Mouse (Mus musculus): ENCODE data around the gene 4933402D24Rik.

4933402D24Rik gene

DNA sequence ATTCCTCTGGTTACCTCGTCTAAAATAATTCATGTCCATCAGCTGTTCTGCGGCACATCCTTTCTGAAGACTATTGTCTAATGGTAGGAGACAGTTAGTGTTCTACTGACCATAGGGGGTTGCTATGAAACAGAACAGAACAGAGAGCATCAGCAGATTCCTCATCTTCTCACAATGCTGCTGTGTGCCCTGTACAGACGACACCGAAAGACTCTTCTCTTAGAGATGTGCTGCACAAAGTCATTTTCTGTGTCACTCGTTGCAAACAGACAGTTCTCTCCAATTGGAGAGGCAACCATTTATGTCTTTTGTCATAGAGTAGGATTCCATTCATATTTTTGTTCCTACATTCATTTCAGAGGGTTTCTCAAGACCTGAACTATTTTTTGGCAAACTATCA lies at the start of gene 4933402D24Rik:
4933402D24Rik (minus strand) TSS at position 101 of the 400 bp plus-strand sequence.
- DNase-seq, result no peak

DNA sequence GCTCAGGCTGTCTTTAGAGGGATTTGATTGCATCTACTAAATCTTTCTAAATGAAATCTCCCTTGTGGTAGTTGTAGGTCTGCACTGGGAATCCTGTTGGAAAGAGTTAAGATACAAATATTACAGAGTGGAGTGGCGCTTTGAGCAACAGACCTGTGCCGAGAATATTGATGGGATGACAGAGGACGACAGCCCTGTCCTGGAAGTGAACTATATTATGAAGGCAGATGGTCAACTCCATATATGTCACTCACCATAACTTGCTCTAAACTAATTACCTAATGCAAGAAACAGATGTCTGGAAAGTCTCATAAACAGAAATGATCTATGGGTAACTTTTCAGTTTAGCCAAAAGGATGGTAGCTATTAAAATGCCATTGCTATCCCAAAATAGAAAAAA lies 39.5 kb upstream of the 4933402D24Rik start:
- DNase-seq, result no peak

DNA sequence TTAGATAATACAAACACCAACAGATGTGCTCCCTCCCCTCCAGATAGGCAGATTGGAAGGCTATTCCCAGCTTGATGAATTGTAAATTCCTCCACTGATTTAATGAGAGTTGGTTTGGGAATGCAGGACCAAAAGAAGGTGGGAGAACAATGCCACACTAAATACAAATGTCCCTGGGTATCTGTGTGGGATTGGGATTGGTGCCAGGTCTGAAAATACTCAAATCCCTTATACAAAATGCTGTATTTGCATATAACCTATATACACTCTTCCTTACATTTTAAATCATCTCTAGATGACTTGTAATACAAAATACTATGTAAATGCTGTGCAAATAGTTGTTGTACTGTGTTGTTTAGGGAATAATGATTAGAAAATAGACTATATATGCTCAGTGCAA lies 36.0 kb upstream of the 4933402D24Rik start:
- DNase-seq, result no peak

DNA sequence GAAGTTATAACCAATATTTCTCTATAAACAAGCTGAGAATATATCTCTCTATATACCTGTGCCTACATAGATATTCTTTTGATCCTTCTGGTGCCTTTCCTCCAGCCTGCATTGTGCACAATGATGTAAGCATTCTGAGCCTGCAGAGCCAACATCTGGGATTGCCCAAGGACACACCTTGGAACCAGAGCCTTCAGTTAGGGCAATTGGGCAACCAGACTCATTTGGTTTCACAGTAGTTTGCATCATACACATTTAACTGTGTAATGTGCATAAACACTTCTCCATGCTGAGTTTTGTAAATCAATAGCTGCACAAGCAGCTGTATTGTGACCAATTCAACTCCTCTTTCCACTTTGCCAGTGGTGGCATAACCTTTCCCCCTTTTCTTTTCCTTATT lies 25.3 kb upstream of the 4933402D24Rik start:
- no peak for DNase-seq

DNA sequence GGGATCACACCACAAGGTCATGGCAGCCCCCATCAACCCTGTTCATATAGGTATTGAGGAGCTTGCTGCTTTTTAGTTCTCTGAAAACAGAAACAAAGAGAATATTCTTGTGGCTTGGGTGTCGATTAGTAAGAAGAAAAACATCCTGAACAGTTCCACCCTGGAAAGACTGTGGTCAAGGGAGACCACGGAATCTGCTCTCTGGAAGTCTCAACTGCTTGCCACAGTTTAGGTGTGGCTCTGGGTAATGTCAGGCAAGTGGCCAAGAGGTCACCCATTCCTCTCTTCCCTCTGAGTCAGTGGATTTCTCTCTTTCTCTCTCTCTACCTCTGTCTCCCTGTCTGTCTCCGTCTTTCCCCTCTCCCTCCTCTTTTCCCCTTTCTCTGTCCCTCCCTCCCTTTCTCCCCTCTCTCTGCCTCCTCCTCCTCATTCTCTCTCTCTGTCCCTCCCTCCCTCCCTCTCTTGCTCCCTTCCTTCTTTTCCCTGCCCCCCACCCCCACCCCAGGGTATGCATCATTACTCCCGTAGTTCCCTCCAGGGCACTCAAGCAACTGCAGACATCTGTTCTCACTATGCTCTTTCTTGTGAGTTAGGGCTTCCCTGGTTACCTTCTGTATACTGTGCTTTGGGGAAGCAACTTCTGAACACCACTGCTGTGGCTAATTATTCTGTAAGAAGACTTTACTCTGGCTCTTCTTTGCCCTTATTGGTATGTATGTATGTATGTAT lies 8.0 kb upstream of the 4933402D24Rik start:
- DNase-seq, result no peak

DNA sequence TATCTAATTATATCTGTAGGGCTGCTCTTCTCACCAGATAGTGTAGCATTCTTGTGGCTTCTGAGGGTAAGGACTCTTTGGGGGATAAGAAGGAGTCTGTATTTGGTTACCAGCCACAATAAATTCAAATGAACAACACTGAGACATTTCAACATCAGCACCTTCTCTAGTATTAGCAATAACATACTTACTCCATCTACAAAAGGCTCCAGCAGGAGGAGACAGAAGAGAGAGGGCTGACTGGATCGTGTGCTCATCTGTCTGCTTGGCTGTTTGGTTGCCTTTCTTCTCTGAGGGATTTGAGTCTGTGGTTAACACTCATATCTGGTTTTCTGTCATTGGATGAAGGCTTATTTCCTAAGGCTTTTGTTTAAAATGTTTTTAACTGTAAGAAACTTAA lies 7.3 kb upstream of the 4933402D24Rik start:
- DNase-seq, result no peak

DNA sequence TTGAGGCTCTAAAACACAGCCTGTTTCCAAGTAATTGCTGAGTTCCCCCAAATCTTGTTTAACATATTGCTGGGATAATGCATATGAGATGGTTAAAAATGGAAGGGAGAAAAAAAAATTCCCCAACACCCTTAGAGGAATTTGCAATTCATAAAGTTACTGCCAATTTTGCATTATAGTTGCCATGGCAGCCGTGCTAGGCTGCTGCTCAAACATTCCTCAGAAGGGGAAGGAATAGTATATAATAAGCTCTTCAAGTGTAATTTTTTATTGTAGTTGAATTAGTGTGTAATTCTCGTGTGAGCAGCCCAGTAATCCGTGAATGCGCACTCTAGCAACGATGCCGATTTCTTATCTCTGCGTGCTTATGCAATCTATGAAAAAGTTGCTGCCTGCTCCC lies 1.2 kb upstream of the 4933402D24Rik start:
- DNase-seq, result no peak

DNA sequence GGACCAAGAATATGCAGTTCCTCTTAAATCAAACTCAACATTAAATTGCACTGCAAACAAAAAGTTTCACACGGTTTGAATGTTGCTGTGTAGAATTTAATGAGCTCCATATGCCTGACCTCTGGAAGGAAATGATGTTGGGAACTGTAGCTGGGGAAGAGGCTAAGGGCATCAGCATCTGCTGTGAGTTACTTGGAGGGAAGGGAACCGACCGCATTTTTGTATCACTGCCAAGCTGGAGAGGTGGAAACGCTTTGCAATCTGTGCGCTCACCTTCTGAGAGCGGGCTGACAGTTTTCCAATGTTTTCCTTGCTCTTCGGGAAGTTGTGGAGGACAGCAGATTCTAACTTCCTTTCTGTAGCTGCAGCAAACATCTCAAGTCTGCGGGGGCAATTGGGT lies 955 bp downstream of the 4933402D24Rik start:
- DNase-seq, result peak; percentile 21 to 47

DNA sequence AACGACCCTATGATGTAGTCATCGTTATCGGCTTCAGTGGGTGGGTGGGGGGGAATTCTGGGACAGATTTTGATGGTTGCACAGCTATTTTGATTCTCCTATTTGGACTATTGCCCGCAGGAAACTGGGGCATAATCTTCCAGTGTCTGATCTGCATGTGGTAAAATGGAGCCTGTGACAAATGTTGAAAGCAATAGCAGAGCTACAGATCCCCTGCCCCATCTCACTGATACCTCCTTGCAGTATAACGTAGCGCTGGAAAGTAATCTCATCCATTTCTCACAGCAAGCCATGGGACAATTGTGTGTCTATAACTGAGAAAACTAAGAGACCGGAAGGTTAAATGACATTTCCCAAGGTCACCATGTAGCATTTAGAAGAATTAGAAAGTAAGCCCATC lies 4.7 kb downstream of the 4933402D24Rik start:
- no peak for DNase-seq

DNA sequence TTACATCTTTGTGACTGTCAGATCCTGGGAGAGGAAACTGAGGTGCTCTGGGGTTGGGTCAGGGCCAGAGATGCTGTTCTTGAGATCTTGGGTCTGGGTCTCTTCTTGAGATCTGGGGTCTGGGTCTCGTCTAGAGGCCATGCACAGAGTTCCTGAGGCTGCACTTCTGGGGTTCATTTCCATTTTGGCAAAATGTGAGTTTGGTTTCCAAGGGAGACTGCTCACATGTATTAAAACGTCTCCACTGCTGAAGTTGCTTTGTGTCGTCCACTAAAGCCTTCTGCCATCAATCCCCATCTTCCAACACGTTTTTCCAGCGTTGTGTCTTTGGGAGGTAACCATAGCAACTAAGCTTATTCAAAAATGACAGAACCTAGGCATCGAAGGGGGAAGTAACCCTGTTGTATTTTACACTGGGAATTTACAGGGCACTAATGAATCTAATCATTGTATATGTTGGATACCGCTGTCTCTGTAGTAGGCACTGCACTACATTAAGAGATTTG lies 5.1 kb downstream of the 4933402D24Rik start:
- peak in 1 of 2 experiments; percentile 24 for DNase-seq

DNA sequence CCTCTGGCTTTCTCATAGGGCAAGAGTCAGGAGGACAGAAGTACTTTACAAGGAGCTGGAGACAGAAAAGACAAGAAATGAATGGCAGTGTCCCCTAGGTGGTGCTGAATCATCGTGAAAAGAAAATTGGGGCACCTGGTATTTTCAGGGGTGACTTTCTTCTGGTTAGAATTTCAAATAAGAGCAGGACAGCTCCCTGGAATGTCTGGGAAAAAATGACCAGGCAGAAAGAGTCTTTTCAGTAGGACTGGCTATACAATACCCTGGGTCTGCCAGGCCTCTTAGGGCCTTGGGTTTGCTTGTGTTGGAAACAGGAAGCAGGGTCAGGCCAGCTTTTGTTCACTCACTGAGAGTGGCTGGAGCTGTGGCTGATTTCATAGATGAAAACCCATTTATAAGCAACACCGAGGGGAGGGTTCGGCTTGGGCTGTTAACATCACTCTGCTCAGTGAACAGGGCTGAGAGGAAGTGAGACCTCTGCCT lies 5.8 kb downstream of the 4933402D24Rik start:
- peak; percentile 71 to 78 for DNase-seq

DNA sequence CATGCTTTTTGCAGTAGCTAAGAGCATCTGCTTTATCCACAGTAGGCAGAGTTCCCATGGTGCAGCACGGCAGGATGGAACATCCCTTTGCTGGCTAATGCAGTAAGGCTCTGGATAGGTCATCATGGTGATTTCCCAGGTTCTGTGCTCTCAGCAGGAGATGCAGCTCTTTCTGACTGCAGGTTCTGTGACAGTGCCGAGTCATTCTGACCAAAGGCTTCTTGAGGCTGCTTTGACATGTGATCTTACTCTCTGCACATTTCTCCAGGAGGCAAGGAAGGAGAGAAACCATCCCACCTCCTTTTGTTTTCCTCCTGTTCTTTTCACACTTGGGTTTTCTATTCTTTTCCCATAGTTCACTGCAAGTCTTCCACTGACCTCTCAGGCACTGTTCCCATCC lies 13.1 kb downstream of the 4933402D24Rik start:
- DNase-seq, result peak in 1 of 2 experiments; percentile 18

DNA sequence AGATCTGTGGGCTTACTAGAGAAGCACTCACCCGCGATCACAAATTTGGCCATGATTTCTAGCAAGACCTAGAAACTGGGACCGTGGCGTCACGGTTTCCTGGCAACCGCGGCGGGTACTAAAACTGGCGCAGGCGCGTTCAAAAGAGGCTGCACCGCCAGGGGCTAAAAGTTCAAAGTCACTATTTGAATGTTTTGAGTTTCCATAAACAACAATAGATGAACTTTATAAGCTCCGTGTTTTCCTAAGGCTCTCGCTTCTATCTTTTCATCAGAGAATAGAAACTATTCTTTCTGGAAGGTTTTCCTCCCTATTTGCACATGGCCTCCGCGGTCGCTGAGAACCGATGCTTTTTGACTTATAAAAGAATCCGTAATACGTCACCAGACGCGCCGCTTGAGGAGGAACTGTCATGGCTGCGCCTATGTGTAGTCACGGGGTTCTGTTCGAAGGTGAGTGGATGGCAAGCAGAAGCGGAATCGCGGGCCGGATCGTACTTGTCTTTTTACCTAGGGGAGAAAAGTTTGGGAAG lies 38.8 kb downstream of the 4933402D24Rik start, which contains the start of the genes Mdh1b and Fastkd2:
Mdh1b (minus strand) TSS at position 79 of the 532 bp plus-strand sequence.
Fastkd2 (plus strand) TSS at position 375 of the 532 bp plus-strand sequence.
- peak; percentile 91 to 92 for DNase-seq

DNA sequence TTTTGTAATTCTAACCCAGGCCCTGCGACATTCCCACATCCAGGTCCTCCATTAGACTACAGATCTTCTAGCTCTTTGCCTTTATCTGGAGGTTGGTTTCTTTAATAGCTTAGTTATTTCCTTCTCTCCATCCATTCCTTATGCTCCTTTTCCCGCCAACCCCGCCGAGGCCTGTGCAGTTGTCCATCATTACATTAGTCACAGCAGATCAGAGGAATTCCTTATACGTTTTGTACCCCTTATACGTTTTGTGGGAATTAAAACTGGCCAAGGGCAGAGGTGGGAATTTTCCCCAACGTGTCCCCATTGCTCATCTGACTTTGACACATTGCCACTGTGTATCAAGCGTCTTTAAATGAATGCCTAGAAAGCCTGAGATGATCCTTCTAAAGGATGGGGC lies 39.3 kb downstream of the 4933402D24Rik start:
- peak in 1 of 2 experiments; percentile 12 for DNase-seq

DNA sequence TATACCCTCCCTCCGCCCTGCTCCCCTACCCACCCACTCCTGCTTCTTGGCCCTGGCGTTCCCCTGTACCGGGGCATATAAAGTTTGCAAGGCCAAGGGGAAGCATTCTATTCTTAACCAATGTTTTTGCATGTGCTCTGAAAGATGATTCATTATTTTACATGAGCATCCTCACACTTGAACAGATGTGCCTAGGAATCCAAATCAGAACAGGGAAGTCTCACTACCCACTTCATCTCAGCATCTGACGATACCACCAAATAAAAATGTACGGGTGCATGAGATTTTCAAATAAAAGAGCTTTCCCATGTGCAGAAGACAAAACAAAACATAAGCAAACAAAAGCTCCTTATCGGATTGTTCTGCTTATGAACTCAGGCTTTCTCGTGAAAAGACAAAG lies 48.9 kb downstream of the 4933402D24Rik start:
- DNase-seq, result no peak

DNA sequence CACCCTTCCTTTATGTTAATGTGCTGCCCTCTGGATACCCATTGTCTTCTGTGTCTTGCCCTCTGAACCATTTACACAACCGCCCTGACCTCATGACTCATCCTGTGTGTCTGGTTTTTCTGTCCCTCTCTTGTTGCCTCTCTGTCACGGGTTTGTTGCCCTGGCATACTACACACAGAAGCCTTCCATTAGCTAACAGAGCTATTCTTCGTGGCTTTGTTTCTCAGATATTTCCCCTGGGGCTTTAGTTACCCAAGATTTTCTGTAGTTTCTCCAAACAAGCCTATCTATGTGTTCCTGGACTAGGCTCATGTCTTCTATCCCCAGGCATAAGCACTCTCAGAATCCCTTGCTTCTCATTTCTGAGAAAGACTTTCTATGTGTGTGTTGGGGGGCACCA lies 60.2 kb downstream of the 4933402D24Rik start:
- DNase-seq, result no peak

DNA sequence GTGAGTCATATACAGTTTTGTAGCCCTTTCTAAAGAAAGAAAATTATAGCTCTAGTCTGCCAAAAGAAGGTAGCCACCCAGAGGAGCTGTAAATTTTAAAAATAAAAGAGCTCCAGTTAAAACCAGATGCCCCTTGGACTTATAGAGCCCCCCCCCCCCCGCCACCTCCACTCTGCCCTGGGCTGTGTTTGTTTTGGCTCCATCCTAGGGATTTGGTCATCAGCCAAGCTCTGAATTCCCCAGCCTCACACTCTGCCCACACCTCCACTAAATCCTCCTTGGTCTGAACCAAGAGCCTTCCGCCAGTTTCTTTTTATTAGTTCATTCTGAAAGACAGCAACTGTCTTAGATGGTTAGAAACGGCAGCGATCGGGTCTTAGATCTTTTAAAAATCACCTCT lies 63.3 kb downstream of the 4933402D24Rik start:
- no peak for DNase-seq

All from cerebellum, postnatal 25 days (tissue).